Comparison of ENCODE assay signal across 8 mouse cellular contexts in genomic region chr6:125038666-125039065, GRCm38 (mm10). TPM values are rescaled to one million over a fixed set of nuclear protein-coding genes. Genes with fewer than 3 reads are reported as not detected.
A peak's percentile ranks its signal among the peaks of the same experiment; 100 is the strongest.
DNase-seq lines count a peak whose midpoint lies in the region; ATAC-seq and TF ChIP-seq lines count a peak whose summit lies in the region.

No protein-coding gene starts in this region.

- peaks cover 3% of the 10 kb centered on the region for H3K36me3 ChIP-seq in hindbrain, embryonic 11.5 days (ENCODE audit: control insufficient read depth, insufficient read depth, low read length)
- peaks cover 29% of the 10 kb centered on the region for H3K36me3 ChIP-seq in macrophage (ENCODE audit: inconsistent target)

- H3K79me2 ChIP-seq in macrophage (ENCODE audit: inconsistent target): peaks cover 34% of the 10 kb centered on the region

- no peaks in the 10 kb centered on the region for H3K27me3 ChIP-seq in hindbrain, embryonic 11.5 days (ENCODE audit: control insufficient read depth, insufficient read depth, low read length)

- no peak for TF ChIP-seq POLR2A in bone marrow macrophage, adult 2 months (IDR thresholded peaks at IDR 0.05; ENCODE audit: borderline replicate concordance, low read depth, low read length)

- H3K9ac ChIP-seq in hindbrain, embryonic 11.5 days (ENCODE audit: low read depth, low read length): no peak overlapping the region

- no peak overlapping the region for H3K4me3 ChIP-seq in bone marrow macrophage, adult 2 months (ENCODE audit: insufficient read depth, low read length)
- H3K4me3 ChIP-seq in hindbrain, embryonic 11.5 days (ENCODE audit: low read depth, low read length): no peak overlapping the region
- peak overlapping the region; percentile 83 for H3K4me3 ChIP-seq in macrophage (ENCODE audit: inconsistent target)

- peak overlapping the region; percentile 37 for H3K4me2 ChIP-seq in hindbrain, embryonic 11.5 days (replicated peaks; ENCODE audit: low read depth, low read length)

- intact Hi-C loops in heart, postnatal 10 days (cut with DNase I): loop anchor here (1.0 kb wide), 1 partner anchor 30 kb away; no protein-coding TSS in a partner anchor

- WGBS in hindbrain, embryonic 11.5 days: 93% methylated on average over 4 of the region's 4 CpGs
- 76% methylated on average over 4 of the region's 4 CpGs for WGBS in macrophage (ENCODE audit: missing documents)

- H3K4me1 ChIP-seq in bone marrow macrophage, adult 2 months (ENCODE audit: control insufficient read depth, insufficient read depth, low read length): peaks cover 19% of the 10 kb centered on the region
- H3K4me1 ChIP-seq in hindbrain, embryonic 11.5 days (replicated peaks; ENCODE audit: control insufficient read depth, insufficient read depth, low read length): no peaks in the 10 kb centered on the region; the same call in 1 of the 2 replicates

- peak overlapping the region; percentile 48; the same call in 1 of the 2 replicates for H3K27ac ChIP-seq in bone marrow macrophage, adult 2 months (ENCODE audit: insufficient read depth, low read depth, low read length)
- H3K27ac ChIP-seq in hindbrain, embryonic 11.5 days (ENCODE audit: low read depth, low read length): no peak overlapping the region
- peak overlapping the region; percentile 84 for H3K27ac ChIP-seq in macrophage

- peak; percentile 88 for DNase-seq in heart, adult 11 months
- no peak for DNase-seq in heart, postnatal 10 days
- peak; percentile 18 for DNase-seq in hindbrain, embryonic 11.5 days (ENCODE audit: low spot score)
- DNase-seq in cerebellum, adult 9-11 months: no peak
- DNase-seq in layer of hippocampus, adult 8-10 months (ENCODE audit: low spot score in 2 of 2): no peak
- no peak for DNase-seq in lung, postnatal 36 days

- no peak for TF ChIP-seq CTCF in bone marrow macrophage, adult 2 months (IDR thresholded peaks at IDR 0.05; ENCODE audit: low read depth, low read length)

- ATAC-seq in hindbrain, embryonic 11.5 days (ENCODE audit: low FRiP score): no peak

- no peaks in the 10 kb centered on the region for H3K9me3 ChIP-seq in hindbrain, embryonic 11.5 days (ENCODE audit: control insufficient read depth, low read length)

RNA-seq across cellular contexts. Expression of gene Ing4, which starts 0.9 kb away (rescaled TPM):
- total RNA-seq in heart, postnatal 10 days (2021): 10 to 100 TPM; 41.8 to 47.3 TPM
- polyA plus RNA-seq in bone marrow macrophage, adult 2 months (2012; ENCODE audit: insufficient read depth, insufficient read length, missing spikeins): 110 and 113 TPM in 2 replicates
- 120 and 133 TPM in 2 replicates for polyA plus RNA-seq in hindbrain, embryonic 11.5 days (2014; fragmentation: Nextera tagmentation; extraction: Ambion mirVana)
- total RNA-seq in macrophage (2018; cell fraction: chromatin; rRNA removed): 100 to 1,000 TPM in 16 of 26 experiments, 10 to 100 TPM in 10; 32.0 to 260 (median 112) TPM
- 10 to 100 TPM; 23.5 to 74.3 (median 45.3) TPM for total RNA-seq in macrophage (2018; cell fraction: cytosol; rRNA removed)
- total RNA-seq in macrophage (2018; cell fraction: nucleus; rRNA removed): 100 to 1,000 TPM in 5 of 26 experiments, 10 to 100 TPM in 21; 26.5 to 172 (median 60.7) TPM
- 40.7 to 67.3 TPM (median 57.5 TPM) in 3 replicates for polyA plus RNA-seq in macrophage (2018)
- 10 to 100 TPM; 50.1 to 63.5 (median 55.4) TPM for total RNA-seq in layer of hippocampus, adult 8-10 months (2022)

RNA-seq across cellular contexts. Expression of gene Acrbp, which starts 10.8 kb away (rescaled TPM):
- 1 to 10 TPM; 2.1 to 2.8 TPM for total RNA-seq in heart, postnatal 10 days (2021)
- polyA plus RNA-seq in bone marrow macrophage, adult 2 months (2012; ENCODE audit: insufficient read depth, insufficient read length, missing spikeins): 28.7 and 29.3 TPM in 2 replicates
- 10.7 and 12.2 TPM in 2 replicates for polyA plus RNA-seq in hindbrain, embryonic 11.5 days (2014; fragmentation: Nextera tagmentation; extraction: Ambion mirVana)
- total RNA-seq in macrophage (2018; cell fraction: chromatin; rRNA removed): 100 to 1,000 TPM in 2 of 26 experiments, 10 to 100 TPM in 21, 1 to 10 TPM in 3; 8.8 to 120 (median 49.0) TPM
- 1 to 10 TPM in 14 of 26 experiments, under 1 TPM in 12; 0.10 to 6.3 (median 1.2) TPM for total RNA-seq in macrophage (2018; cell fraction: cytosol; rRNA removed)
- 10 to 100 TPM in 21 of 26 experiments, 1 to 10 TPM in 5; 7.4 to 83.3 (median 27.0) TPM for total RNA-seq in macrophage (2018; cell fraction: nucleus; rRNA removed)
- 1.4 to 5.9 TPM (median 3.2 TPM) in 3 replicates for polyA plus RNA-seq in macrophage (2018)
- total RNA-seq in layer of hippocampus, adult 8-10 months (2022): 10 to 100 TPM; 12.8 to 20.9 (median 15.6) TPM

RNA-seq across cellular contexts. Expression of gene Lpar5, which starts 29.1 kb away (rescaled TPM):
- total RNA-seq in heart, postnatal 10 days (2021): under 1 TPM; 0.37 to 0.53 TPM
- polyA plus RNA-seq in bone marrow macrophage, adult 2 months (2012; ENCODE audit: insufficient read depth, insufficient read length, missing spikeins): 33.2 and 43.3 TPM in 2 replicates
- polyA plus RNA-seq in hindbrain, embryonic 11.5 days (2014; fragmentation: Nextera tagmentation; extraction: Ambion mirVana): 0.21 TPM in 1 of 2 replicates, not detected in the other
- 10 to 100 TPM in 1 of 26 experiments, 1 to 10 TPM in 16, under 1 TPM in 5, not detected in 4; 0.50 to 13.9 (median 1.9) TPM for total RNA-seq in macrophage (2018; cell fraction: chromatin; rRNA removed)
- total RNA-seq in macrophage (2018; cell fraction: cytosol; rRNA removed): 10 to 100 TPM in 23 of 26 experiments, 1 to 10 TPM in 3; 4.7 to 33.3 (median 20.4) TPM
- 10 to 100 TPM in 19 of 26 experiments, 1 to 10 TPM in 7; 1.1 to 37.2 (median 12.8) TPM for total RNA-seq in macrophage (2018; cell fraction: nucleus; rRNA removed)
- polyA plus RNA-seq in macrophage (2018): 10.0 to 28.0 TPM (median 23.5 TPM) in 3 replicates
- total RNA-seq in layer of hippocampus, adult 8-10 months (2022): 1 to 10 TPM in 3 of 4 experiments, under 1 TPM in 1; 0.23 to 3.9 (median 1.9) TPM

RNA-seq across cellular contexts. Expression of gene Zfp384, which starts 29.7 kb away (rescaled TPM):
- 10 to 100 TPM; 27.7 to 29.3 TPM for total RNA-seq in heart, postnatal 10 days (2021)
- polyA plus RNA-seq in bone marrow macrophage, adult 2 months (2012; ENCODE audit: insufficient read depth, insufficient read length, missing spikeins): 82.7 and 83.1 TPM in 2 replicates
- 8.7 and 16.5 TPM in 2 replicates for polyA plus RNA-seq in hindbrain, embryonic 11.5 days (2014; fragmentation: Nextera tagmentation; extraction: Ambion mirVana)
- 100 to 1,000 TPM; 105 to 210 (median 160) TPM for total RNA-seq in macrophage (2018; cell fraction: chromatin; rRNA removed)
- 10 to 100 TPM; 25.5 to 46.2 (median 36.9) TPM for total RNA-seq in macrophage (2018; cell fraction: cytosol; rRNA removed)
- total RNA-seq in macrophage (2018; cell fraction: nucleus; rRNA removed): 100 to 1,000 TPM in 24 of 26 experiments, 10 to 100 TPM in 2; 83.3 to 158 (median 128) TPM
- polyA plus RNA-seq in macrophage (2018): 35.4 to 57.8 TPM (median 41.9 TPM) in 3 replicates
- 10 to 100 TPM; 44.6 to 54.5 (median 50.6) TPM for total RNA-seq in layer of hippocampus, adult 8-10 months (2022)

RNA-seq across cellular contexts. Expression of gene Pianp, which starts 42.2 kb away (rescaled TPM):
- total RNA-seq in heart, postnatal 10 days (2021): 1 to 10 TPM; 1.7 to 2.0 TPM
- 5.5 and 7.2 TPM in 2 replicates for polyA plus RNA-seq in bone marrow macrophage, adult 2 months (2012; ENCODE audit: insufficient read depth, insufficient read length, missing spikeins)
- 1.6 and 1.9 TPM in 2 replicates for polyA plus RNA-seq in hindbrain, embryonic 11.5 days (2014; fragmentation: Nextera tagmentation; extraction: Ambion mirVana)
- 10 to 100 TPM in 1 of 26 experiments, 1 to 10 TPM in 21, under 1 TPM in 2, not detected in 2; 0.51 to 10.7 (median 2.5) TPM for total RNA-seq in macrophage (2018; cell fraction: chromatin; rRNA removed)
- 10 to 100 TPM in 13 of 26 experiments, 1 to 10 TPM in 13; 4.8 to 26.1 (median 11.3) TPM for total RNA-seq in macrophage (2018; cell fraction: cytosol; rRNA removed)
- 10 to 100 TPM in 5 of 26 experiments, 1 to 10 TPM in 21; 3.2 to 16.6 (median 6.5) TPM for total RNA-seq in macrophage (2018; cell fraction: nucleus; rRNA removed)
- polyA plus RNA-seq in macrophage (2018): 10.8 to 32.4 TPM (median 17.5 TPM) in 3 replicates
- 100 to 1,000 TPM; 115 to 179 (median 146) TPM for total RNA-seq in layer of hippocampus, adult 8-10 months (2022)

Comparison
In these comparisons a context has a peak if more than half of its experiments do, and no peak if none do; other contexts are left out.
1. DNase-seq: peak in heart, adult 11 months (single experiment) and hindbrain, embryonic 11.5 days (single experiment); none in heart, postnatal 10 days (0 of 2), cerebellum, adult 9-11 months (single experiment), layer of hippocampus, adult 8-10 months (0 of 2) and lung, postnatal 36 days (single experiment).